Mouse (Mus musculus) spleen, adult 2 months (tissue): Measurements from ENCODE around the gene Ogfr. TPM values are rescaled to one million over a fixed set of nuclear protein-coding genes. Genes with fewer than 3 reads are reported as not detected.

Experiments used
- DNase-seq, 2 experiments: peaks; one replicate each; pipeline versions ENCODE4 v3.0.0 to v3.0.0-alpha.2; 2012 to 2021; ENCODE audit warnings: low spot score in 2 of 2, low read depth in 1 of 2
- H3K27ac ChIP-seq: fragments of 200-500 bp; 2 replicates; pipeline ENCODE4 v1.5.1; 2012; ENCODE audit warnings: low read length, inconsistent platforms; ENCODE audit not compliant: insufficient read depth
- H3K27me3 ChIP-seq: fragments of 200-500 bp; 2 replicates; pipeline ENCODE4 v1.6.1; 2012; ENCODE audit warnings: mild to moderate bottlenecking, moderate library complexity, low read length, inconsistent platforms; ENCODE audit not compliant: control insufficient read depth, insufficient read depth
- H3K36me3 ChIP-seq: fragments of 200-500 bp; 2 replicates; pipeline ENCODE4 v1.6.1; 2012; ENCODE audit warnings: mild to moderate bottlenecking, low read length, inconsistent platforms; ENCODE audit not compliant: control insufficient read depth, insufficient read depth
- H3K4me1 ChIP-seq: fragments of 200-500 bp; 2 replicates; pipeline ENCODE4 v1.6.1; 2011; ENCODE audit warnings: inconsistent platforms; ENCODE audit not compliant: control insufficient read depth, insufficient read depth, insufficient read length
- H3K4me3 ChIP-seq: fragments of 200-500 bp; 2 replicates; pipeline ENCODE4 v1.5.1; 2011; ENCODE audit warnings: mild to moderate bottlenecking, inconsistent platforms; ENCODE audit not compliant: insufficient read depth, insufficient read length; ENCODE audit errors: extremely low read depth
- CTCF ChIP-seq: fragments of 200-500 bp; IDR thresholded peaks from 2 replicates; pipeline ENCODE4 v1.5.1; 2011; ENCODE audit warnings: mild to moderate bottlenecking, inconsistent platforms; ENCODE audit not compliant: insufficient read depth, insufficient read length, insufficient replicate concordance; ENCODE audit errors: extremely low read depth
- POLR2A ChIP-seq: fragments of 200-500 bp; IDR thresholded peaks from 2 replicates; pipeline ENCODE4 v1.6.1; 2011; ENCODE audit warnings: low read depth, low read length, inconsistent platforms
- WGBS: fragments of 180-500 bp; shearing (Covaris S2); methylation state at CpG from one replicate; pipeline ENCODE4 v1.1.7; 2018; 5-methylcytosine and 5-hydroxymethylcytosine counted together
- polyA plus RNA-seq: library from polyadenylated mRNA; depleted of rRNA; stranded (reverse); fragments of >200 nt; gene quantifications from 2 replicates; pipeline ENCODE4 v1.2.3, GENCODE M21; 2012

Ogfr gene
- polyA plus RNA-seq, 1 experiment, result 39.0 TPM

DNA sequence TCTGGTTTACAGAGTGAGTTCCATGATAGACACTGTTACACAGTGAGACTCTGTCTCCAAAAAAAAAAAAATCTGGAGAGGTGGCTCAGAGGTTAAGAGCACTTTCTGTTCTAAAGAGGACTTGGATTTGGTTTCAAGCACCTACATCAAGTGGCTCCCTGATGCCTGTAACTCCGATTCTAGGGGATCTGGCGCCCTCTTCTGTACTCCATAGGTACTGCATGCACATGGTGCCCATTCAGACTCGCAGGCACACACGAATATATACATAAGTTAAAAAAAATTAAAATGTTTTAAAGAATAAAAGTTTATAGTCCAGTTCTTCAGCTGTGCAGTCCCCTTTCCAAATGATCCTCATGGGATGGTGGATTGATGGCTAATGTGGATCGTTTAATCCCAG, 28.8 kb upstream of the Ogfr start:
- no peaks in the 10 kb centered on the region for H3K27me3 ChIP-seq
- H3K36me3 ChIP-seq, result no peaks in the 10 kb centered on the region
- 62% methylated on average over 5 of the region's 5 CpGs for WGBS
- TF ChIP-seq CTCF (peak; percentile 26; the same call in 1 of the 2 replicates), POLR2A (no peak)
- H3K4me3 ChIP-seq, result no peak overlapping the region
- DNase-seq, result no peak
- H3K27ac ChIP-seq, result no peak overlapping the region
- H3K4me1 ChIP-seq, result no peaks in the 10 kb centered on the region

- Histone ChIP-seq H3K27ac (no peak overlapping the region), H3K4me3 (no peak overlapping the region), H3K36me3 (no peaks in the 10 kb centered on the region), H3K4me1 (no peaks in the 10 kb centered on the region), H3K27me3 (no peaks in the 10 kb centered on the region)
- no peak for DNase-seq
- 58% methylated on average over 5 of the region's 5 CpGs for WGBS
- TF ChIP-seq CTCF, result no peak
These were observed 26.9 kb upstream of the Ogfr start for GRCm38 (mm10) chr2:180562146-180562545.

- no peaks in the 10 kb centered on the region for H3K27me3 ChIP-seq
- no peak overlapping the region for H3K27ac ChIP-seq
- no peaks in the 10 kb centered on the region for H3K4me1 ChIP-seq
- H3K4me3 ChIP-seq, result no peak overlapping the region
- DNase-seq, result no peak
- 72% methylated on average over 6 of the region's 6 CpGs for WGBS
- H3K36me3 ChIP-seq, result no peaks in the 10 kb centered on the region
- TF ChIP-seq CTCF, result no peak
These were observed 25.7 kb upstream of the Ogfr start for GRCm38 (mm10) chr2:180563296-180563695.

DNA sequence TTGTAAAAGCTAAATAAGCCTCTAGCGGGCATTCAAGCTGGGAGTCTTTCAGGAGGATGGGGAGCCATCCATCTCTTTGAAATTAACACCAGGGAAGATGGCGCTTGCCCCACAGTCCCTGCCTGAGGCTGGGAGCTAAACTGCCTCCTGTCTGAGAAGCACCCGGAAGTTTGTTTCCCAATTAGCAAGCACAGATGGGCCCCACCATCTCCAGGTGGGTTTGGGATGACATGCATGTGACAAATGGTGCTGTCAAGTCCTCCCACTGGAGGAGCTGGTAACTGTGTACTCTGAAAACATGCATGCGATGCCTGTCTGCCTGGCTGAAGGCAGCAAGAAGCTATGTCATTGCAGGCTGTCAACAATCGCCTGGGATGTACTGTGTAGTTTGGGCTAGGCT, 25.2 kb upstream of the Ogfr start:
- TF ChIP-seq POLR2A (no peak), CTCF (no peak)
- H3K27me3 ChIP-seq, result no peaks in the 10 kb centered on the region
- no peaks in the 10 kb centered on the region for H3K36me3 ChIP-seq
- DNase-seq, result no peak
- no peak overlapping the region for H3K27ac ChIP-seq
- no peaks in the 10 kb centered on the region for H3K4me1 ChIP-seq
- WGBS, result 73% methylated on average over 5 of the region's 5 CpGs
- no peak overlapping the region for H3K4me3 ChIP-seq

DNA sequence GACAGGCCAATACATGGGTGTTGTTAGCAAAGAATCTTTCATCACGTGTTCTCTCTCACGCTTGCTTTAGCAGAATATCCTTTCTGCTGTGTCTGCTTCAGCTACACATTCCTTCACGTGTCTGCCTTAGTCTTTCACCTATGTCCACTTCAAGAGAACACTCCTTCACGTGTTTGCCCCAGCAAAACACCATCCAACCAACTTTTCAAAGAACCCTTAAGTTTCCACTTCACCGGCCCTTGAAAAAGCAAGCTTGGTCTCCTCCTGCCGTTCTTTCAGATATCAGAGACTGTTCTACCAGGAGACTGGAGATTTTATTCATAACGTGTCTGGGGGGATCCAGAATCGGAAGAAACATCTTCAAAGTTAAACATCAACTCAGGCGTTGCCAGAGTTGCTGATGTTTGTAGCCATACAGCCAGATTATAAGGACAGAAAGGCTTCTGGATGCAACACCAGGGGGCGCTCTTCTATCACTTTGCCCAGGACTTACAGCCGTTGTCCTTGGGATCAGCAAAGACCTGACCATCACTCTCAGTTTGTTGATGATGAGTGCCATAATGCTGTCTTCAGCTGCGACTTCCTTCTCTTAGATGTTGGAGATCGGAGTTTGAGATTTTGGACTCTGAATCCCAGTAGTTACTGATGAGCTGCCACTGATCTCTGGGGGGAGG, 22.7 kb upstream of the Ogfr start:
- DNase-seq, result peak; percentile 45 to 51
- H3K27me3 ChIP-seq, result 0 out of 2 replicates have a peak, but pooled peaks cover under 1% of the 10 kb centered on the region
- H3K4me3 ChIP-seq, result no peak overlapping the region
- H3K4me1 ChIP-seq, result no peaks in the 10 kb centered on the region
- WGBS, result 36% methylated on average over 13 of the region's 13 CpGs
- no peak overlapping the region for H3K27ac ChIP-seq
- TF ChIP-seq CTCF (peak; percentile 74; the same call in 1 of the 2 replicates), POLR2A (no peak)
- no peaks in the 10 kb centered on the region for H3K36me3 ChIP-seq

GRCm38 (mm10) chr2:180569028-180569643, 19.9 kb upstream of the Ogfr start:
- 30% methylated on average over 3 of the region's 3 CpGs for WGBS
- TF ChIP-seq CTCF (no peak), POLR2A (no peak)
- no peak overlapping the region for H3K27ac ChIP-seq
- DNase-seq, result no peak
- no peaks in the 10 kb centered on the region for H3K4me1 ChIP-seq
- H3K36me3 ChIP-seq, result no peaks in the 10 kb centered on the region
- H3K27me3 ChIP-seq, result 0 out of 2 replicates have a peak, but pooled peaks cover 2% of the 10 kb centered on the region
- H3K4me3 ChIP-seq, result no peak overlapping the region

DNA sequence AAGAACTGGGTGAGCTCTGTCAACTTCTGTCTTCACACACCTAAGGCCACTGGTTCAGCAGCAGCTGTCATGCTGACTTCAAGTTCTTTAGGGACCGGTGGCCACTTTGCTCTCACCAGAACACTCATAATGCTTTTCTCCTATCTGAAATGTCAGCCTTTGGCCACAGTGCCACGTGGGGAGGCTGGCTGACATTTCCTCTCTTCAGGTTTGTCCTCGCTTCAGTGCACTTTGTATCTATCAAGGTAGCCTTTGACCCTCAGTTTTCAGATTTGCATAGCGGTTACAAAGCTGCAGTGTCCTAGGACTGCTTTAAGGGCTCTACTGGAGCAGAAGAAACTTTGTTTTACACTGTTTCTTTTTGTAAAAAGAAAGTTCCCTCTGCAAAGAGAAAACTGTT, 12.6 kb upstream of the Ogfr start:
- H3K4me1 ChIP-seq, result no peaks in the 10 kb centered on the region

More for the DNA sequence above, 12.6 kb upstream of the Ogfr start:
- Histone ChIP-seq H3K4me3 (no peak overlapping the region), H3K27me3 (0 out of 2 replicates have a peak, but pooled peaks cover under 1% of the 10 kb centered on the region), H3K36me3 (no peaks in the 10 kb centered on the region), H3K27ac (no peak overlapping the region)
- no peak for DNase-seq
- TF ChIP-seq CTCF (no peak), POLR2A (no peak)
- 49% methylated on average over 4 of the region's 4 CpGs for WGBS
